Mouse (Mus musculus) liver, postnatal 0 days (tissue): ENCODE data around the gene Gprc5a.

ENCODE experiments used
- CTCF ChIP-seq: sonication (generic); IDR thresholded peaks from 2 replicates; pipeline ENCODE4 v1.5.1; 2016; ENCODE audit warnings: antibody characterized with exemption, low read depth
- EP300 ChIP-seq: IDR thresholded peaks from 2 replicates; pipeline ENCODE4 v1.6.1; 2016; ENCODE audit warnings: antibody characterized with exemption, low read depth, mild to moderate bottlenecking

DNA sequence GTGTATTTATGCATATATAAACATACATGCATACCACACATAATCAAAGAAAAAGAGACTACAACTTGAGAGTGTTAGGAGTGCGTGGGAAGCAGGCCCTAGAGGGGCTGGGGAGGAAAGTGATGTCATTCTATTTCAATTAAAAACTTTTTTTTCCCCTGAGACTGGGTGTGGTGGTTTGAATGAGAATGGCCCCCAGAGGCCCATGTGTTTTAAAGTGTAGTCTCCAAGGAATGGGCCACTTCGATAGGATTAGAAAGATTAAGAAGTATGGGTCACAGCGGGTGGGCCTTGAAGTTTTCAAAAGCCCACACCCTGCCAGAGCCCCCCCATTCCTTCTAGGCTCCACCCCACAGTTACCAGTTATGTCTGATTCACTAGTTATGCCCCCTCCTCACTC is 26.8 kb upstream of the Gprc5a start:
- TF ChIP-seq CTCF (no peak), EP300 (no peak)
